Comparison of ENCODE assay signal across 9 mouse cellular contexts in the genomic region with DNA sequence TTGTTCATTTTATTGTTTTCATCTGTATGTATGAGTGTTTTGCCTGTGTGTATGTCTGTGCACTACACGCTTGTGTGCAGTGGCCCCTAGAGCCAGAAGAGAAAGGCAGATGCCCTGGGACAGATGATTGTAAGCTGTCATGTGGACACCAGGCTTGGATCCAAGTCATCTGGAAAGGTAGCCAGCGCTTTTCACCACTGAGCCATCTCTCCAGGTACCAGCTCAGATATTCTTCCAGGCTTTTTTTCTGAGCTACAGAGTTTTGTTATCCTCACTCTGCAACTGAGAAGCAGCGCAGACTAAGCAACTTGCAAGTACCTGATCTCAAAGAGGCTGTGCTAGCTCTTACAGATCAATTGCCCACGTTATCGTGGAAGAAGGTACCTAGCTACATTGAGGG. TPM values are rescaled to one million over a fixed set of nuclear protein-coding genes. Genes with fewer than 3 reads are reported as not detected.
DNase-seq lines count a peak whose midpoint lies in the region; ATAC-seq and TF ChIP-seq lines count a peak whose summit lies in the region.
"Had no signal": no experiment of that assay in that cellular context is flagged by ENCODE, and none has a peak within 500 bp of the region (broad histone marks: within the 10 kb centered on the region; RNA-seq: fewer than 3 reads in every experiment).

No protein-coding gene starts in this region.

- H3K4me1 ChIP-seq in hindbrain, embryonic 15.5 days (replicated peaks), result peaks cover 15% of the 10 kb centered on the region
- H3K4me1 ChIP-seq in hindbrain, embryonic 12.5 days, result peaks cover 8% of the 10 kb centered on the region; the same call in 1 of the 2 replicates
- H3K4me1 ChIP-seq in thymus, adult 2 months (replicated peaks; ENCODE audit: control insufficient read depth, insufficient read depth, low read length), result peaks cover 9% of the 10 kb centered on the region

- peak; percentile 51 for DNase-seq in 416B (ENCODE audit: low read depth)
- DNase-seq in cerebellum, adult 8-10 months, result peak; percentile 24
- DNase-seq in heart, postnatal 10 days, result peak; percentile 13 to 27
- no peak for DNase-seq in thymus, adult 2 months
- DNase-seq in frontal cortex, postnatal 10 days (ENCODE audit: low spot score in 2 of 2), result no peak
- no peak for DNase-seq in thymus, postnatal 14 days
- DNase-seq: right cerebral cortex, postnatal 25 days had no signal

- TF ChIP-seq CTCF in thymus, adult 2 months (IDR thresholded peaks at IDR 0.05; ENCODE audit: borderline replicate concordance, control insufficient read depth, extremely low read depth, insufficient read depth, low read length, poor library complexity), result no peak

- ATAC-seq in hindbrain, embryonic 15.5 days (ENCODE audit: low FRiP score, low read depth), result no peak
- no peak for ATAC-seq in hindbrain, embryonic 12.5 days (ENCODE audit: low FRiP score)

- H3K27me3 ChIP-seq in hindbrain, embryonic 15.5 days, result peaks cover 8% of the 10 kb centered on the region; the same call in 1 of the 2 replicates
- peaks cover 13% of the 10 kb centered on the region for H3K27me3 ChIP-seq in hindbrain, embryonic 12.5 days
- H3K27me3 ChIP-seq in thymus, adult 2 months (ENCODE audit: control insufficient read depth, insufficient read depth, low read length), result no peaks in the 10 kb centered on the region

- intact Hi-C loops in heart, postnatal 10 days (cut with DNase I), result no loop called here

- 71% methylated on average over 5 of the region's 5 CpGs for WGBS in hindbrain, embryonic 15.5 days
- 73% methylated on average over 5 of the region's 5 CpGs for WGBS in hindbrain, embryonic 12.5 days
- 71% methylated on average over 5 of the region's 5 CpGs for WGBS in thymus, adult 2 months

- no peak overlapping the region for H3K9ac ChIP-seq in hindbrain, embryonic 15.5 days
- H3K9ac ChIP-seq in hindbrain, embryonic 12.5 days, result no peak overlapping the region

- no peaks in the 10 kb centered on the region for H3K36me3 ChIP-seq in hindbrain, embryonic 15.5 days
- no peaks in the 10 kb centered on the region for H3K36me3 ChIP-seq in hindbrain, embryonic 12.5 days
- H3K36me3 ChIP-seq in thymus, adult 2 months (ENCODE audit: control insufficient read depth, insufficient read depth, low read length), result no peaks in the 10 kb centered on the region

- no peak overlapping the region for H3K27ac ChIP-seq in hindbrain, embryonic 15.5 days (replicated peaks)
- H3K27ac ChIP-seq in hindbrain, embryonic 12.5 days, result no peak overlapping the region
- no peak overlapping the region for H3K27ac ChIP-seq in thymus, adult 2 months (ENCODE audit: control insufficient read depth, insufficient read depth, low read length)

- H3K4me2 ChIP-seq in hindbrain, embryonic 15.5 days, result peak overlapping the region; percentile 99; the same call in 1 of the 2 replicates
- H3K4me2 ChIP-seq in hindbrain, embryonic 12.5 days (replicated peaks), result no peak overlapping the region

- no peak overlapping the region for H3K4me3 ChIP-seq in hindbrain, embryonic 15.5 days
- H3K4me3 ChIP-seq in hindbrain, embryonic 12.5 days, result no peak overlapping the region
- no peak overlapping the region for H3K4me3 ChIP-seq in thymus, adult 2 months (ENCODE audit: control insufficient read depth, insufficient read depth, low read length)

- no peaks in the 10 kb centered on the region for H3K9me3 ChIP-seq in hindbrain, embryonic 15.5 days
- H3K9me3 ChIP-seq in hindbrain, embryonic 12.5 days (replicated peaks), result no peaks in the 10 kb centered on the region

- no peak for TF ChIP-seq POLR2A in thymus, adult 2 months (IDR thresholded peaks at IDR 0.05; ENCODE audit: control insufficient read depth, extremely low read depth, insufficient read depth, low read length, poor library complexity)

RNA-seq across cellular contexts. Expression of gene Vps13a, which starts 1.5 kb away (rescaled TPM):
- 9.7 and 10.5 TPM in 2 replicates for polyA plus RNA-seq in hindbrain, embryonic 15.5 days (2015; fragmentation: Nextera tagmentation; extraction: Ambion mirVana)
- 10.6 and 10.7 TPM in 2 replicates for polyA plus RNA-seq in hindbrain, embryonic 12.5 days (2016; fragmentation: Nextera tagmentation; extraction: Ambion mirVana)
- 10 to 100 TPM; 21.7 to 28.5 TPM for total RNA-seq in heart, postnatal 10 days (2021)
- polyA plus RNA-seq in thymus, adult 2 months (2012; rRNA removed), result 4.5 and 6.1 TPM in 2 replicates

Comparison
In these comparisons a context has a peak if more than half of its experiments do, and no peak if none do; other contexts are left out.
1. DNase-seq: peak in 416B (single experiment), cerebellum, adult 8-10 months (single experiment) and heart, postnatal 10 days (2 of 2); none in thymus, adult 2 months (single experiment), frontal cortex, postnatal 10 days (0 of 2) and thymus, postnatal 14 days (single experiment).